Comparison of ENCODE assay signal across 27 mouse cellular contexts in genomic region chr14:51918966-51919365, GRCm38 (mm10). TPM values are rescaled to one million over a fixed set of nuclear protein-coding genes. Genes with fewer than 3 reads are reported as not detected.
A peak's percentile ranks its signal among the peaks of the same experiment; 100 is the strongest.
DNase-seq lines count a peak whose midpoint lies in the region; ATAC-seq and TF ChIP-seq lines count a peak whose summit lies in the region.
"Had no signal": no experiment of that assay in that cellular context is flagged by ENCODE, and none has a peak within 500 bp of the region (broad histone marks: within the 10 kb centered on the region; RNA-seq: fewer than 3 reads in every experiment).

No protein-coding gene starts in this region.

- H3K4me3 ChIP-seq in gastrocnemius, adult 2 months, result peak overlapping the region; percentile 74
- H3K4me3 ChIP-seq: embryonic facial prominence, embryonic 10.5 days; embryonic facial prominence, embryonic 12.5 days; forebrain, embryonic 13.5 days; forebrain, embryonic 15.5 days had no signal

- ATAC-seq in frontal cortex, adult (ENCODE audit: low TSS enrichment), result peak; percentile 42
- ATAC-seq: activated CD4-positive, CD25-positive, alpha-beta regulatory T cell, adult 4 months; CD4-positive, CD25-positive, alpha-beta regulatory T cell, adult 4 months; forebrain, embryonic 13.5 days; forebrain, embryonic 15.5 days; Patski had no signal

- DNase-seq in frontal cortex, postnatal 14 days (ENCODE audit: low spot score in 2 of 2), result no peak
- DNase-seq in gastrocnemius, adult 2 months, result peak; percentile 84
- no peak for DNase-seq in gastrocnemius, postnatal 36 days
- peak; percentile 63 for DNase-seq in gastrocnemius, postnatal 25 days
- no peak for DNase-seq in gastrocnemius, postnatal 4 days (ENCODE audit: low spot score in 2 of 2)
- peak; percentile 35 for DNase-seq in brain, adult 2 months (ENCODE audit: low read depth, low spot score)
- no peak for DNase-seq in thymus, postnatal 4 days
- DNase-seq: adrenal gland, adult 8-10 months; adrenal gland, postnatal 25 days; B cell, adult 2 months; cerebellum, adult 11-12 months; cerebellum, adult 2 months; cerebellum, adult 9-10 months; cerebellum, postnatal 10 days; cerebellum, postnatal 25 days had no signal

- intact Hi-C loops in gastrocnemius, adult 2 months (cut with DNase I), result no loop called here
- intact Hi-C loops in gastrocnemius, postnatal 36 days (cut with DNase I), result no loop called here

- TF ChIP-seq CTCF in gastrocnemius, adult 2 months (IDR thresholded peaks at IDR 0.05), result no peak

- peak overlapping the region; percentile 100 for H3K27ac ChIP-seq in gastrocnemius, adult 2 months
- H3K27ac ChIP-seq: embryonic facial prominence, embryonic 10.5 days; embryonic facial prominence, embryonic 12.5 days; forebrain, embryonic 13.5 days; forebrain, embryonic 15.5 days had no signal

RNA-seq across cellular contexts. Expression of gene Tppp2, which starts 0.7 kb away (rescaled TPM):
- total RNA-seq in gastrocnemius, adult 2 months (2021), result 1 to 10 TPM; 1.8 TPM
- total RNA-seq in gastrocnemius, postnatal 36 days (2021), result not detected
- total RNA-seq in gastrocnemius, postnatal 25 days (2021), result 1 to 10 TPM in 1 of 2 experiments, under 1 TPM in 1; 0.62 to 1.1 TPM
- not detected for total RNA-seq in gastrocnemius, postnatal 4 days (2021)
- total RNA-seq: adrenal gland, adult 18-20 months; adrenal gland, adult 8-10 months; adrenal gland, postnatal 25 days; adrenal gland, postnatal 4 days; CH12.LX; G1E had no signal

RNA-seq across cellular contexts. Expression of gene Rnase13, which starts 3.6 kb away (rescaled TPM):
- not detected for total RNA-seq in gastrocnemius, adult 2 months (2021)
- not detected for total RNA-seq in gastrocnemius, postnatal 36 days (2021)
- total RNA-seq in gastrocnemius, postnatal 25 days (2021), result not detected
- total RNA-seq in gastrocnemius, postnatal 4 days (2021), result not detected
- total RNA-seq: adrenal gland, adult 18-20 months; adrenal gland, adult 8-10 months; adrenal gland, postnatal 25 days; adrenal gland, postnatal 4 days; CH12.LX; G1E had no signal

RNA-seq across cellular contexts. Expression of gene Ndrg2, which starts 5.0 kb away (rescaled TPM):
- total RNA-seq in gastrocnemius, adult 2 months (2021), result 1,000 to 10,000 TPM; 1,660 to 1,958 TPM
- 1,000 to 10,000 TPM; 1,350 to 1,506 TPM for total RNA-seq in gastrocnemius, postnatal 36 days (2021)
- 1,000 to 10,000 TPM; 1,373 to 1,538 TPM for total RNA-seq in gastrocnemius, postnatal 25 days (2021)
- total RNA-seq in gastrocnemius, postnatal 4 days (2021), result 100 to 1,000 TPM; 315 to 500 TPM

RNA-seq across cellular contexts. Expression of gene Slc39a2, which starts 26.3 kb away (rescaled TPM):
- 1 to 10 TPM in 1 of 2 experiments, under 1 TPM in 1; 0.69 to 1.1 TPM for total RNA-seq in gastrocnemius, adult 2 months (2021)
- under 1 TPM; 0.20 to 0.51 TPM for total RNA-seq in gastrocnemius, postnatal 36 days (2021)
- under 1 TPM; 0.46 to 0.54 TPM for total RNA-seq in gastrocnemius, postnatal 25 days (2021)
- under 1 TPM; 0.47 to 0.96 TPM for total RNA-seq in gastrocnemius, postnatal 4 days (2021)

RNA-seq across cellular contexts. Expression of gene Mettl17, which starts 34.3 kb away (rescaled TPM):
- 10 to 100 TPM; 11.5 to 12.9 TPM for total RNA-seq in gastrocnemius, adult 2 months (2021)
- 10 to 100 TPM; 11.7 to 14.4 TPM for total RNA-seq in gastrocnemius, postnatal 36 days (2021)
- 10 to 100 TPM in 1 of 2 experiments, 1 to 10 TPM in 1; 9.3 to 15.8 TPM for total RNA-seq in gastrocnemius, postnatal 25 days (2021)
- 10 to 100 TPM; 11.4 to 14.3 TPM for total RNA-seq in gastrocnemius, postnatal 4 days (2021)

Comparison
In these comparisons a context has a peak if more than half of its experiments do, and no peak if none do; other contexts are left out.
1. DNase-seq: peak in gastrocnemius, adult 2 months (single experiment), gastrocnemius, postnatal 25 days (single experiment) and brain, adult 2 months (single experiment); none in frontal cortex, postnatal 14 days (0 of 2), gastrocnemius, postnatal 36 days (0 of 2), gastrocnemius, postnatal 4 days (0 of 2) and thymus, postnatal 4 days (single experiment).